Comparison of ENCODE assay signal across 22 mouse cellular contexts in genomic region chr2:144371566-144371965, GRCm38 (mm10). TPM values are rescaled to one million over a fixed set of nuclear protein-coding genes. Genes with fewer than 3 reads are reported as not detected.
"Had no signal": no experiment of that assay in that cellular context is flagged by ENCODE, and none has a peak within 500 bp of the region (broad histone marks: within the 10 kb centered on the region; RNA-seq: fewer than 3 reads in every experiment).

No protein-coding gene starts in this region.

- H3K27ac ChIP-seq: hindbrain, postnatal 0 days; kidney, postnatal 0 days; left cerebral cortex, adult 2 months; liver, embryonic 13.5 days; macrophage; midbrain, embryonic 12.5 days; midbrain, embryonic 15.5 days; neural tube, embryonic 12.5 days; neural tube, embryonic 15.5 days; stomach, postnatal 0 days had no signal

- H3K27me3 ChIP-seq: liver, embryonic 13.5 days; midbrain, embryonic 12.5 days; midbrain, embryonic 15.5 days; neural tube, embryonic 12.5 days; neural tube, embryonic 15.5 days had no signal

- H3K4me2 ChIP-seq: liver, embryonic 13.5 days; midbrain, embryonic 12.5 days; midbrain, embryonic 15.5 days; neural tube, embryonic 12.5 days; neural tube, embryonic 15.5 days had no signal

- ATAC-seq: hindbrain, postnatal 0 days; inflammation-experienced regulatory T-cells, adult 6 months; midbrain, embryonic 15.5 days had no signal

- H3K9ac ChIP-seq: liver, embryonic 13.5 days; midbrain, embryonic 12.5 days; midbrain, embryonic 15.5 days; neural tube, embryonic 12.5 days; neural tube, embryonic 15.5 days had no signal

- DNase-seq: layer of hippocampus, postnatal 36 days; liver, embryonic 13.5 days; lung, adult 2 months; right cerebral cortex, adult 18-20 months; right cerebral cortex, postnatal 14 days; right cerebral cortex, postnatal 4 days; thymus, adult 2 months; thymus, postnatal 14 days had no signal

- H3K9me3 ChIP-seq: liver, embryonic 13.5 days; midbrain, embryonic 12.5 days; midbrain, embryonic 15.5 days; neural tube, embryonic 12.5 days; neural tube, embryonic 15.5 days had no signal

- H3K4me3 ChIP-seq: left cerebral cortex, adult 2 months; liver, embryonic 13.5 days; midbrain, embryonic 12.5 days; midbrain, embryonic 15.5 days; neural tube, embryonic 12.5 days; neural tube, embryonic 15.5 days had no signal

RNA-seq across cellular contexts. Expression of gene Pet117, which starts 2.8 kb away (rescaled TPM):
- total RNA-seq: hindbrain, postnatal 0 days; liver, adult 2 months; megakaryocyte, adult 5-6 weeks had no signal
- polyA plus RNA-seq: limb, embryonic 14.5 days; liver, adult 2 months; lung, adult 2 months; midbrain, embryonic 12.5 days; neural tube, embryonic 12.5 days; thymus, adult 2 months had no signal

RNA-seq across cellular contexts. Expression of gene Ovol2, which starts 39.6 kb away (rescaled TPM):
- total RNA-seq: hindbrain, postnatal 0 days; megakaryocyte, adult 5-6 weeks had no signal
- polyA plus RNA-seq: inflammation-experienced regulatory T-cells, adult 6 months; liver, adult 2 months; liver, embryonic 13.5 days; liver, embryonic 16.5 days; macrophage; midbrain, embryonic 12.5 days; midbrain, embryonic 15.5 days; neural tube, embryonic 15.5 days had no signal
